Mouse (Mus musculus): ENCODE data around the gene Safb2. TPM values are rescaled to one million over a fixed set of nuclear protein-coding genes. Genes with fewer than 3 reads are reported as not detected.

Gene Safb2
- polyA plus RNA-seq (2015; fragmentation: Illumina TruSeq; extraction: RNeasy Lipid Tissue Mini Kit (QIAGEN cat#74804); ENCODE audit: insufficient read depth, low replicate concordance), result 210 TPM

GRCm38 (mm10) chr17:56584257-56585130 lies at the start of gene Safb2, which contains the start of gene Safb:
Gene Safb2, minus strand, starts transcription at chr17:56584585.
Gene Safb, plus strand, starts transcription at chr17:56584825.

GRCm38 (mm10) chr17:56627530-56628277 lies 43.3 kb upstream of the Safb2 start, which contains the start of gene Catsperd:
Gene Catsperd, plus strand, starts transcription at chr17:56628143.

GRCm38 (mm10) chr17:56626754-56627470 lies 42.5 kb upstream of the Safb2 start, which contains the start of gene Lonp1:
Gene Lonp1, minus strand, starts transcription at chr17:56626887.

GRCm38 (mm10) chr17:56613236-56613844 lies 29.0 kb upstream of the Safb2 start, which contains the start of gene Rpl36:
Gene Rpl36, plus strand, starts transcription at chr17:56613416.

GRCm38 (mm10) chr17:56609452-56610171 lies 25.2 kb upstream of the Safb2 start, which contains the start of gene 2410015M20Rik:
Gene 2410015M20Rik, minus strand, starts transcription at chr17:56609771.

GRCm38 (mm10) chr17:56554122-56554551 lies 30.2 kb downstream of the Safb2 start, which contains the start of gene Gm20219:
Gene Gm20219, minus strand, starts transcription at chr17:56554387.

GRCm38 (mm10) chr17:56512310-56512709 lies 72.1 kb downstream of the Safb2 start, which contains the start of gene Znrf4:
Gene Znrf4, minus strand, starts transcription at chr17:56512431.

Other genes with a start within 250 kb of the Safb2 start
- gene Ptprs, start 108.1 kb downstream of the Safb2 start, polyA plus RNA-seq (2015; fragmentation: Illumina TruSeq; extraction: RNeasy Lipid Tissue Mini Kit (QIAGEN cat#74804); ENCODE audit: insufficient read depth, low replicate concordance), result 10.3 TPM
- not detected for gene Znrf4, start 72.2 kb downstream of the Safb2 start, polyA plus RNA-seq (2015; fragmentation: Illumina TruSeq; extraction: RNeasy Lipid Tissue Mini Kit (QIAGEN cat#74804); ENCODE audit: insufficient read depth, low replicate concordance)
- gene Gm20219, start 30.2 kb downstream of the Safb2 start, polyA plus RNA-seq (2015; fragmentation: Illumina TruSeq; extraction: RNeasy Lipid Tissue Mini Kit (QIAGEN cat#74804); ENCODE audit: insufficient read depth, low replicate concordance), result 3.7 TPM
- gene Safb, start 240 bp upstream of the Safb2 start, polyA plus RNA-seq (2015; fragmentation: Illumina TruSeq; extraction: RNeasy Lipid Tissue Mini Kit (QIAGEN cat#74804); ENCODE audit: insufficient read depth, low replicate concordance), result 93.0 TPM
- gene 2410015M20Rik, start 25.2 kb upstream of the Safb2 start, polyA plus RNA-seq (2015; fragmentation: Illumina TruSeq; extraction: RNeasy Lipid Tissue Mini Kit (QIAGEN cat#74804); ENCODE audit: insufficient read depth, low replicate concordance), result 76.3 TPM
- 36.7 TPM for gene Rpl36, start 28.8 kb upstream of the Safb2 start, polyA plus RNA-seq (2015; fragmentation: Illumina TruSeq; extraction: RNeasy Lipid Tissue Mini Kit (QIAGEN cat#74804); ENCODE audit: insufficient read depth, low replicate concordance)
- gene Lonp1, start 42.3 kb upstream of the Safb2 start, polyA plus RNA-seq (2015; fragmentation: Illumina TruSeq; extraction: RNeasy Lipid Tissue Mini Kit (QIAGEN cat#74804); ENCODE audit: insufficient read depth, low replicate concordance), result 20.3 TPM
- 0.35 TPM for gene Catsperd, start 43.6 kb upstream of the Safb2 start, polyA plus RNA-seq (2015; fragmentation: Illumina TruSeq; extraction: RNeasy Lipid Tissue Mini Kit (QIAGEN cat#74804); ENCODE audit: insufficient read depth, low replicate concordance)
- 25.8 TPM for gene Ranbp3, start 88.7 kb upstream of the Safb2 start, polyA plus RNA-seq (2015; fragmentation: Illumina TruSeq; extraction: RNeasy Lipid Tissue Mini Kit (QIAGEN cat#74804); ENCODE audit: insufficient read depth, low replicate concordance)
- 12.6 TPM for gene Ndufa11, start 133.2 kb upstream of the Safb2 start, polyA plus RNA-seq (2015; fragmentation: Illumina TruSeq; extraction: RNeasy Lipid Tissue Mini Kit (QIAGEN cat#74804); ENCODE audit: insufficient read depth, low replicate concordance)
- 17.4 TPM for gene Vmac, start 133.4 kb upstream of the Safb2 start, polyA plus RNA-seq (2015; fragmentation: Illumina TruSeq; extraction: RNeasy Lipid Tissue Mini Kit (QIAGEN cat#74804); ENCODE audit: insufficient read depth, low replicate concordance)
- not detected for gene Nrtn, start 172.9 kb upstream of the Safb2 start, polyA plus RNA-seq (2015; fragmentation: Illumina TruSeq; extraction: RNeasy Lipid Tissue Mini Kit (QIAGEN cat#74804); ENCODE audit: insufficient read depth, low replicate concordance)
- gene Dus3l, start 180.2 kb upstream of the Safb2 start, polyA plus RNA-seq (2015; fragmentation: Illumina TruSeq; extraction: RNeasy Lipid Tissue Mini Kit (QIAGEN cat#74804); ENCODE audit: insufficient read depth, low replicate concordance), result 8.4 TPM
- gene Prr22, start 185.7 kb upstream of the Safb2 start, polyA plus RNA-seq (2015; fragmentation: Illumina TruSeq; extraction: RNeasy Lipid Tissue Mini Kit (QIAGEN cat#74804); ENCODE audit: insufficient read depth, low replicate concordance), result 0.18 TPM
- gene Rfx2, start 246.4 kb upstream of the Safb2 start, polyA plus RNA-seq (2015; fragmentation: Illumina TruSeq; extraction: RNeasy Lipid Tissue Mini Kit (QIAGEN cat#74804); ENCODE audit: insufficient read depth, low replicate concordance), result 1.8 TPM